21 mouse cellular contexts compared by ENCODE assay signal in the genomic region with DNA sequence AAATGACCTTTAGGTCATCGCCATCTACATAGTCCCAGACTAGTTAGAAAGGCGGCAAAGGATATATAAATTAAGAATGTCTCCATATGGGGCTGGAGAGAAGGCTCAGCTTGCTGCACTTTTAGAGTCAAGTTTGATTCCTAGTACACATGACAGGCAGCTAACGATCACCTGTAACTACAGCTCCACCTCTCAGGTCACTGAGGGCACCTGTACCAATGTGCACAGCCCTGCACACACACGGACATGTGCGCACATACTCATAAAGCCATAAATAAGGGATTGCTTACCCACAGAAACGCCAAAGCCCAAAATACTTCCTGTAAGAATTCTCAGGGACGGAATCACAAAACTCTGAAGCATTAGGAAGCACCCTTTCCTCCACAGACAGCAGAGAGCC. TPM values are rescaled to one million over a fixed set of nuclear protein-coding genes. Genes with fewer than 3 reads are reported as not detected.
DNase-seq lines count a peak whose midpoint lies in the region; ATAC-seq and TF ChIP-seq lines count a peak whose summit lies in the region.
"Had no signal": no experiment of that assay in that cellular context is flagged by ENCODE, and none has a peak within 500 bp of the region (broad histone marks: within the 10 kb centered on the region; RNA-seq: fewer than 3 reads in every experiment).

No protein-coding gene starts in this region.

- no peak overlapping the region for H3K4me3 ChIP-seq in heart, embryonic 10.5 days
- H3K4me3 ChIP-seq in intestine, embryonic 16.5 days (ENCODE audit: low read length) = no peak overlapping the region
- H3K4me3 ChIP-seq in intestine, embryonic 15.5 days (replicated peaks) = no peak overlapping the region
- no peak overlapping the region for H3K4me3 ChIP-seq in intestine, postnatal 0 days (ENCODE audit: low read depth, low read length)

- intact Hi-C loops in gastrocnemius, postnatal 14 days (cut with DNase I; ENCODE audit: low total_unique reads) = no loop called here

- H3K4me1 ChIP-seq in heart, embryonic 10.5 days = peaks cover 5% of the 10 kb centered on the region; the same call in 1 of the 2 replicates
- no peaks in the 10 kb centered on the region for H3K4me1 ChIP-seq in intestine, embryonic 16.5 days (ENCODE audit: control insufficient read depth, insufficient read depth, low read length)
- no peaks in the 10 kb centered on the region for H3K4me1 ChIP-seq in intestine, embryonic 15.5 days (replicated peaks)
- no peaks in the 10 kb centered on the region for H3K4me1 ChIP-seq in intestine, postnatal 0 days (replicated peaks; ENCODE audit: control insufficient read depth, insufficient read depth, low read length)

- WGBS in heart, embryonic 10.5 days = 93% methylated on average over 7 of the region's 7 CpGs
- WGBS in intestine, embryonic 16.5 days = 83% methylated on average over 7 of the region's 7 CpGs
- WGBS in intestine, embryonic 15.5 days = 78% methylated on average over 7 of the region's 7 CpGs
- 56% methylated on average over 7 of the region's 7 CpGs for WGBS in intestine, postnatal 0 days

- DNase-seq in heart, adult 11 months = peak; percentile 53
- no peak for DNase-seq in heart, embryonic 10.5 days (ENCODE audit: low spot score)
- no peak for DNase-seq in gastrocnemius, postnatal 14 days
- DNase-seq: adrenal gland, adult 2 months; adrenal gland, adult 8-10 months; adrenal gland, postnatal 10 days; adrenal gland, postnatal 14 days; adrenal gland, postnatal 25 days; adrenal gland, postnatal 36 days; B cell, adult 2 months; cerebellum, adult 11 months; cerebellum, adult 11-12 months; cerebellum, adult 18-20 months had no signal

- peaks cover 74% of the 10 kb centered on the region for H3K36me3 ChIP-seq in heart, embryonic 10.5 days
- H3K36me3 ChIP-seq in intestine, embryonic 16.5 days (ENCODE audit: control insufficient read depth, insufficient read depth, low read length) = peaks cover 14% of the 10 kb centered on the region; the same call in 1 of the 2 replicates
- H3K36me3 ChIP-seq in intestine, embryonic 15.5 days = peaks cover 10% of the 10 kb centered on the region; the same call in 1 of the 2 replicates
- peaks cover 52% of the 10 kb centered on the region for H3K36me3 ChIP-seq in intestine, postnatal 0 days (ENCODE audit: control insufficient read depth, insufficient read depth)

- no peak overlapping the region for H3K9ac ChIP-seq in intestine, embryonic 16.5 days (ENCODE audit: low read depth, low read length)
- H3K9ac ChIP-seq in intestine, embryonic 15.5 days = no peak overlapping the region
- H3K9ac ChIP-seq in intestine, postnatal 0 days (ENCODE audit: low read depth, low read length) = no peak overlapping the region

- H3K27me3 ChIP-seq in heart, embryonic 10.5 days (ENCODE audit: insufficient read depth, poor library complexity, severe bottlenecking) = no peaks in the 10 kb centered on the region
- H3K27me3 ChIP-seq in intestine, embryonic 16.5 days (replicated peaks; ENCODE audit: control insufficient read depth, insufficient read depth, low read length) = no peaks in the 10 kb centered on the region
- H3K27me3 ChIP-seq in intestine, embryonic 15.5 days (replicated peaks) = no peaks in the 10 kb centered on the region
- H3K27me3 ChIP-seq in intestine, postnatal 0 days (replicated peaks; ENCODE audit: control insufficient read depth, insufficient read depth, low read length) = no peaks in the 10 kb centered on the region
- H3K27me3 ChIP-seq: CH12.LX, Patski had no signal

- no peak overlapping the region for H3K4me2 ChIP-seq in intestine, embryonic 16.5 days (ENCODE audit: low read depth, low read length)
- H3K4me2 ChIP-seq in intestine, embryonic 15.5 days (replicated peaks) = no peak overlapping the region
- H3K4me2 ChIP-seq in intestine, postnatal 0 days (replicated peaks; ENCODE audit: low read depth) = no peak overlapping the region

- no peak for TF ChIP-seq CTCF in intestine, postnatal 0 days (IDR thresholded peaks at IDR 0.05; ENCODE audit: low read depth)

- ATAC-seq in intestine, embryonic 16.5 days = peak; percentile 60; the same call in 1 of the 2 replicates
- ATAC-seq in intestine, embryonic 15.5 days = no peak
- ATAC-seq in intestine, postnatal 0 days = peak; percentile 70
- ATAC-seq: activated CD4-positive, CD25-positive, alpha-beta regulatory T cell, adult 4 months; CD4-positive, CD25-positive, alpha-beta regulatory T cell, adult 4 months; Patski had no signal

- no peak overlapping the region for H3K27ac ChIP-seq in heart, embryonic 10.5 days
- H3K27ac ChIP-seq in intestine, embryonic 16.5 days (ENCODE audit: low read length) = no peak overlapping the region
- no peak overlapping the region for H3K27ac ChIP-seq in intestine, embryonic 15.5 days
- H3K27ac ChIP-seq in intestine, postnatal 0 days (ENCODE audit: low read depth, low read length) = no peak overlapping the region; the same call in none of the 2 replicates

- H3K9me3 ChIP-seq in heart, embryonic 10.5 days = no peaks in the 10 kb centered on the region
- H3K9me3 ChIP-seq in intestine, embryonic 16.5 days (ENCODE audit: control insufficient read depth, low read length) = no peaks in the 10 kb centered on the region
- no peaks in the 10 kb centered on the region for H3K9me3 ChIP-seq in intestine, embryonic 15.5 days
- H3K9me3 ChIP-seq in intestine, postnatal 0 days (ENCODE audit: control insufficient read depth) = no peaks in the 10 kb centered on the region
- H3K9me3 ChIP-seq: G1E had no signal

RNA-seq across cellular contexts. Expression of a gene that starts 39.0 kb away (rescaled TPM):
- polyA plus RNA-seq in heart, embryonic 10.5 days (2016; fragmentation: Nextera tagmentation; extraction: Ambion mirVana) = 15.8 and 18.3 TPM in 2 replicates
- polyA plus RNA-seq in intestine, embryonic 16.5 days (2015; fragmentation: Nextera tagmentation; extraction: Ambion mirVana) = 15.4 and 16.3 TPM in 2 replicates
- 14.6 and 16.3 TPM in 2 replicates for polyA plus RNA-seq in intestine, embryonic 15.5 days (2015; fragmentation: Nextera tagmentation; extraction: Ambion mirVana)
- 5.3 and 5.5 TPM in 2 replicates for polyA plus RNA-seq in intestine, postnatal 0 days (2015; fragmentation: Nextera tagmentation; extraction: Ambion mirVana)
- 1 to 10 TPM; 4.9 to 5.0 TPM for total RNA-seq in gastrocnemius, postnatal 14 days (2021)

RNA-seq across cellular contexts. Expression of a gene that starts 39.1 kb away (rescaled TPM):
- 203 and 259 TPM in 2 replicates for polyA plus RNA-seq in heart, embryonic 10.5 days (2016; fragmentation: Nextera tagmentation; extraction: Ambion mirVana)
- polyA plus RNA-seq in intestine, embryonic 16.5 days (2015; fragmentation: Nextera tagmentation; extraction: Ambion mirVana) = 227 and 230 TPM in 2 replicates
- polyA plus RNA-seq in intestine, embryonic 15.5 days (2015; fragmentation: Nextera tagmentation; extraction: Ambion mirVana) = 257 and 283 TPM in 2 replicates
- polyA plus RNA-seq in intestine, postnatal 0 days (2015; fragmentation: Nextera tagmentation; extraction: Ambion mirVana) = 163 and 183 TPM in 2 replicates
- total RNA-seq in gastrocnemius, postnatal 14 days (2021) = 100 to 1,000 TPM; 203 to 252 TPM

RNA-seq across cellular contexts. Expression of a gene that starts 48.7 kb away (rescaled TPM):
- 9.4 and 9.9 TPM in 2 replicates for polyA plus RNA-seq in heart, embryonic 10.5 days (2016; fragmentation: Nextera tagmentation; extraction: Ambion mirVana)
- 12.6 and 13.7 TPM in 2 replicates for polyA plus RNA-seq in intestine, embryonic 16.5 days (2015; fragmentation: Nextera tagmentation; extraction: Ambion mirVana)
- polyA plus RNA-seq in intestine, embryonic 15.5 days (2015; fragmentation: Nextera tagmentation; extraction: Ambion mirVana) = 11.7 and 11.9 TPM in 2 replicates
- polyA plus RNA-seq in intestine, postnatal 0 days (2015; fragmentation: Nextera tagmentation; extraction: Ambion mirVana) = 12.9 and 13.3 TPM in 2 replicates
- total RNA-seq in gastrocnemius, postnatal 14 days (2021) = 1 to 10 TPM; 3.1 to 3.5 TPM
